Mouse (Mus musculus) regulatory T cell (primary cell): ENCODE results near the gene Snph.

Experiments
- in situ Hi-C: fragments of 300-600 bp; cut with MboI, MseI; formaldehyde crosslinking; loops from one replicate; pipeline ENCODE4 v1.15.1; 2025; ENCODE audit warnings: high pct_unique_total_duplicates

Gene Snph

DNA sequence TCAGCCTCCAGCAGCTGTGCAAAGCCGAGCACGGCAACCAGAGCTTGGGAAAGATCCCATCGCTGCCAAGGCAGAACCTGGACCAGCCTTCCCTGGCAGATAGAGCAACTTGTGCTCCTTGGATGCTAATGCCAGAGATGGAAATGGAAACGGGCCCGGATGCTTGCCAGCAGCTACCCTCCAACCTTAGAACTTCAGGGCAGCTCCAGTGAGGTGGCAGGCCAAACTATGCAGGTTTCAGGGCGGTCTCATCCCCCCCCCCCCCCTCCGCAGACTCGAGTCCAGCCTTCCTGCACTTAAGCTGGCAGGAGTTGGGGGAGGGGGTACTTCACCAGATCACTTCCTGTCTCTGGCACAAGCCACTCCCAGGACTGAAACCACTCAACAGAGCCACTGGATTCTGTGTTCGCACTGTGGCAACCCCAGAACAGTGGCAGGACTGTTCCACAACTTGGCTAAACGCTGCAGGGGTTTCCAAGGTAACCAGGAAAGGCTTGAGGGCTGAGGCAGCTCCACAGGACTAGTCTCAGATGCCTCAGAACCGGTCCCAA is 26.9 kb downstream of the Snph start:
- in situ Hi-C loops = no loop called here

GRCm38 (mm10) chr2:151603630-151604029 is 28.8 kb downstream of the Snph start:
- in situ Hi-C loops = no loop called here

DNA sequence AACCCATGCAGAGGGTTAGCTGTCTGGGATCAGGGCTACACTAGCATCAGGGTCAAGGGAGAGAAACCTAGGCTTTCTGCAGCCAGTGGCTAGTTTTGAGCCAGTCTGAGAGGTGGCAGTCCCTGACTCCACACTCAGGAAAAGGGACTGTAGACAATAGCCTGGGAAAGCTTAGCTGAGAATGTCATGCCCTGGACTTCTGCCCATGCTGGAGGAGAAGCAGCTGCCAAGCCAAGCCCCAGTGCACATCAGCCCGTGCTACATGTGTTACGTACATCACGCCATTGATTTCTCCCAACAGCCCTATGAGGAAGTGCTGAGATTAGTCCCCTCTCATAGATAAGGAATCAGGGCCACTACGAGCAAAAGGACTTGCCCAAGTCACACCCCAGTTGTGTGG is 30.3 kb downstream of the Snph start:
- in situ Hi-C loops = no loop called here

- in situ Hi-C loops = no loop called here
Observed at GRCm38 (mm10) chr2:151598068-151598467, 34.3 kb downstream of the Snph start.

DNA sequence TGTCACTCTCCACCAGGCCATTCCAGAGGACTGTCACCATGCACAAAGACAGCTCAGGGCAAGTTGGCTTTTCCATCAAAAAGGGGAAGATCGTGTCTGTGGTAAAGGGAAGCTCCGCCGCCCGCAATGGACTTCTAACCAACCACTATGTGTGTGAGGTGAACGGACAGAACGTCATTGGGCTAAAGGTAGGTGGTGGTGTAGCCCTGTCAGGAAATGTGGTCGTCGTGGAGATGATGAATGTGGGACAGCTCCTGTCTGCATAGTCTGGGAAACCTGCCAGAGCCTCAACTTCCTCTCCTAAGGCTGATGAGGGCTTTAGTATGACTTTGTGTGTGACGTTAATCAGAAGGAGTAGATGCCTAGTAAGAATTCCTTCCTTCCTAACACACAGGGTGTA is 45.1 kb downstream of the Snph start:
- in situ Hi-C loops = no loop called here

- in situ Hi-C loops = no loop called here
Observed at GRCm38 (mm10) chr2:151586807-151587206, 45.6 kb downstream of the Snph start.

- in situ Hi-C loops = no loop called here
Observed at GRCm38 (mm10) chr2:151585934-151586333, 46.5 kb downstream of the Snph start.

GRCm38 (mm10) chr2:151580945-151581344 is 51.4 kb downstream of the Snph start:
- in situ Hi-C loops = loop anchor here (5.0 kb wide), 1 partner anchor 89 kb away; the partner anchor contains the start of gene Nsfl1c

DNA sequence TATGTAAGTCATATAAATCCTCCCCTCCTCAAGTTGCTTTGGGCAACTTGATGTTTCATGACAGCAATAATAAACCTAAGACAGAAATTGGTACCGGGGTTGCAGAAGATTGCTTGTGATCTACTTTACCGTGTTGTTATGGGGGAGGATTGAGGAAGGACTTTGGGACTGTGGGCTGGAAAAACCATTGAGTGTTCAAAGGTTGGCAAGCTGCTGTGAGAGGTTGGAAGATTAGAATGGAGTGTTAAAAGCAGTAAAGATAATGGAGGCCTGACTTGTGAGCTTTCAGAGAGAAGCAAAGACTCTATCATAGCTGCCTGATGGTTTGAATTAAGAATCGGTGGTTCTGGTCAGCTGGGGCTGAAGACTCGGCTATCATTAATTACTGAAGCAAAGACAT is 53.2 kb downstream of the Snph start:
- in situ Hi-C loops = loop anchor here (5.0 kb wide), 1 partner anchor 37 kb away; the partner anchor contains the start of gene Fkbp1a

GRCm38 (mm10) chr2:151575699-151576389 is 56.5 kb downstream of the Snph start:
- in situ Hi-C loops = loop anchor here (5.0 kb wide), 1 partner anchor 34 kb away; the partner anchor contains the start of gene Fkbp1a

GRCm38 (mm10) chr2:151575119-151575698 is 57.2 kb downstream of the Snph start:
- in situ Hi-C loops = loop anchor here (5.0 kb wide), 1 partner anchor 33 kb away; the partner anchor contains the start of gene Fkbp1a

DNA sequence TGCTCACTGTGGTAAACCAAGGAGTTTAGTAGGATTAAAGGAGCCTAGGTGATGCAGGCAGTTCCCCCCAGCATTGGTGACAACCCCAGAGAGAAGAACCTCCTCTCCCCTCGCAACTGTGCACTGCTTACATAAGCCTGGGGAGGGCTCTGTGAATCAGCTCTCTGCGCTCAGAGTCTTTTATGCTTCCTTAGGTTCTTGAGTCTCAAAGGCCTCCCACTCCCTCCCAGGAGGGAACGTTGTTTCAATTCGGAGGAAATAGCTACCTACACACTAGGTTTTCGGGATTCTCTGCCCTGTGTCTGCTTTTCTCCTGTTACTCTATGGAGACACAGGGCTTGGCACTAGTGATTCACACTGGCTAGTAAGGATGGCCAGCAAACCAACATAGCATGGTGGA is 57.8 kb downstream of the Snph start:
- in situ Hi-C loops = loop anchor here (5.0 to 25.0 kb wide), 3 partner anchors 32 to 1262 kb away; partner anchors contain the start of genes Abhd12, Fkbp1a, Gins1 and Gm10130

GRCm38 (mm10) chr2:151573667-151574066 is 58.7 kb downstream of the Snph start:
- in situ Hi-C loops = loop anchor here (25.0 kb wide), 2 partner anchors 661 to 1261 kb away; partner anchors contain the start of genes Abhd12, Gins1 and Gm10130

GRCm38 (mm10) chr2:151571873-151572700 is 60.3 kb downstream of the Snph start, which contains the start of gene Sdcbp2:
Sdcbp2 (plus strand) TSS chr2:151572622.
- in situ Hi-C loops = loop anchor here (25.0 kb wide), 2 partner anchors 660 to 1260 kb away; partner anchors contain the start of genes Abhd12, Gins1 and Gm10130

- in situ Hi-C loops = loop anchor here (25.0 kb wide), 2 partner anchors 657 to 1257 kb away; partner anchors contain the start of genes Abhd12, Gins1 and Gm10130
Observed at GRCm38 (mm10) chr2:151569452-151569851, 62.9 kb downstream of the Snph start.

GRCm38 (mm10) chr2:151566856-151567255 is 65.5 kb downstream of the Snph start:
- in situ Hi-C loops = loop anchor here (25.0 kb wide), 2 partner anchors 655 to 1255 kb away; partner anchors contain the start of genes Abhd12, Gins1 and Gm10130

- in situ Hi-C loops = loop anchor here (25.0 kb wide), 2 partner anchors 653 to 1253 kb away; partner anchors contain the start of genes Abhd12, Gins1 and Gm10130
Observed at GRCm38 (mm10) chr2:151564986-151565385, 67.4 kb downstream of the Snph start.

DNA sequence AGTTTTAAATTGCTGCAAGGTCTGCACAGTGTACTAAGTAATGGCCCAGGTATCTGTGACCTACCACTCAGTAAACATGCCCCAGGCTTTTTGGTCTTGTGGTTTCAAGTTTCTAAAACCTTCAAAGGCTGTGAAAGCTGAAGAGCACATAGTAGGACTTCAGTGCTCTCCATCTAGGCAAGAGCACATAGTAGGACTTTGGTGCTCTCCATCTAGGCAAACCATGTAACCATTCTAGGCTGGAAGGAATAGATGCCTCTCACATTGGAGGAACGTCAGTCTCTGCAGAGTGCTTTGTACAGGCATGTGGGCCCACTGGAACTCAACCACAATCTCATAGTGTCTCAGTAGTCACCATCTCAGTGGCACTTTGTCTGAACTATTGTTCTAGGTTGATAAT is 68.4 kb downstream of the Snph start:
- in situ Hi-C loops = loop anchor here (25.0 kb wide), 2 partner anchors 652 to 1252 kb away; partner anchors contain the start of genes Abhd12, Gins1 and Gm10130

DNA sequence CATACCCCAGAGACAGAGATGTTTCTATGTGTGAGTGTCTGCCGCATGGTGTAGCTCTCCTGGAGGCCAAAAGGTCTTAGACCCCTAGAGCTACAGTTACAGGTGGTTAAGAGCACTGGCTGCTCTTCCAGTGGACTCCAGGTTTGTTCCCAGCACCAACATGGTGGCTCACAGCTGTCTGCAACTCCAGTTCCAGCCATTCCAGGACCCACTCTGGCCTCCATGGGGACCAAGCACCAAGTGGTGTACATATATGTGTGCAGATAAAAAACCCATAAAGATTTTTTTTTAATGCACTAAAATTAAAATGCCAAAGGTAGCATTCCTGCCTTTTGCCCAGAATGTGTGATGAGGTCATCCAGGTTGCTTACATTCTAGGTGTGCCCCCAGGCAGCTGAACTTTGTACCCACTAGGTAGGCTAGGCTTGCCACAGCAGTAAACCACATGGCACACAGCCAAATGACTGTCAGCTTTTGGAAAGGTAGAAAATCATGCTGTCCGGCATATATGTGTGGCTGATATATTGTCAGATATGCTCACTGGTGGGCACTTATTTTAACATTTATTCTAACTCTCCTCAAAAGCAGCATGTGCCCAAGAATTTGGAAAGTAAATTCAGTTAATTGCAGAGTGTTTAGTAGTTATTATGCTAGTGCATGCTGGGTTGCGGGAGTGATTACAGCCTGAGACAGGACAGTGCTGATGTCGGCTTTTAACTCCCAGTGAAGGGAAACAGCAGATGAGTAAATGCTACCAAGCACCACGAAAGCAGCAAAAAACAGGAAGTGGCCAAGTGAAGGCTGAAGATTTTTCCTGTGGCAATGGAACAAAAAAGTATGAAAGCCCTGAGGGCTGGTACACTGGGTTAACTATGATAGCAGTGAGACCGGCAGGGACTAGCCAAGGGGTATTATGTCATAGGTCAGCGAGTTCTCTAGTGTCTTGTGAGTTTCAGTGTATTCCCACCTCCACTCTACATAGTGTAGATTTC is 69.2 kb downstream of the Snph start:
- in situ Hi-C loops = loop anchor here (25.0 kb wide), 2 partner anchors 651 to 1251 kb away; partner anchors contain the start of genes Abhd12, Gins1 and Gm10130
